Mouse (Mus musculus) kidney, embryonic 16.5 days (tissue): ENCODE results near the gene Irf4. TPM values are rescaled to one million over a fixed set of nuclear protein-coding genes. Genes with fewer than 3 reads are reported as not detected.

Experiments used
- ATAC-seq: fragments of 200-750 bp; cut with Nextera tagmentation; 2 replicates; pipeline ENCODE4 v1.8.0; 2017; ENCODE audit warnings: moderate TSS enrichment; ENCODE audit not compliant: low FRiP score, low TSS enrichment
- H3K27ac ChIP-seq: fragments of 300-500 bp; sonication (generic); 2 replicates; pipeline ENCODE4 v1.5.1; 2014; ENCODE audit warnings: low read length
- H3K27me3 ChIP-seq: fragments of 300-500 bp; sonication (generic); 2 replicates; pipeline ENCODE4 v1.6.1; 2014; ENCODE audit warnings: low read length, control low read depth, mixed read lengths; ENCODE audit not compliant: insufficient read depth
- H3K36me3 ChIP-seq: fragments of 300-500 bp; sonication (generic); 2 replicates; pipeline ENCODE4 v1.6.1; 2014; ENCODE audit warnings: low read length, control low read depth, mixed read lengths; ENCODE audit not compliant: insufficient read depth
- H3K4me1 ChIP-seq: fragments of 300-500 bp; sonication (generic); 2 replicates; pipeline ENCODE4 v1.6.1; 2014; ENCODE audit warnings: low read length, control low read depth, mixed read lengths; ENCODE audit not compliant: insufficient read depth
- H3K4me2 ChIP-seq: fragments of 300-500 bp; sonication (generic); replicated peaks from 2 replicates; pipeline ENCODE4 v1.6.1; 2014; ENCODE audit warnings: low read depth, low read length
- H3K4me3 ChIP-seq: fragments of 300-500 bp; sonication (generic); 2 replicates; pipeline ENCODE4 v1.5.1; 2014; ENCODE audit warnings: mild to moderate bottlenecking, low read length
- H3K9ac ChIP-seq: fragments of 300-500 bp; sonication (generic); replicated peaks from 2 replicates; pipeline ENCODE4 v1.6.1; 2014; ENCODE audit warnings: low read length
- H3K9me3 ChIP-seq: fragments of 300-500 bp; sonication (generic); 2 replicates; pipeline ENCODE4 v1.6.1; 2016; ENCODE audit warnings: low read length, control low read depth
- WGBS: fragments of 180-500 bp; shearing (Covaris S2); extraction: QIAGEN DNeasy Blood & Tissue Kit; methylation state at CpG from one replicate; pipeline ENCODE4 v1.1.7; 2014; 5-methylcytosine and 5-hydroxymethylcytosine counted together
- polyA plus RNA-seq: library from polyadenylated mRNA; unstranded; fragments of >200 nt; fragmentation: Nextera tagmentation; extraction: Ambion mirVana; gene quantifications from 2 replicates; pipeline ENCODE4 v1.2.1, GENCODE M21; 2015

Gene Irf4
- polyA plus RNA-seq, 1 experiment from 2014 or later, result 0.15 TPM

DNA sequence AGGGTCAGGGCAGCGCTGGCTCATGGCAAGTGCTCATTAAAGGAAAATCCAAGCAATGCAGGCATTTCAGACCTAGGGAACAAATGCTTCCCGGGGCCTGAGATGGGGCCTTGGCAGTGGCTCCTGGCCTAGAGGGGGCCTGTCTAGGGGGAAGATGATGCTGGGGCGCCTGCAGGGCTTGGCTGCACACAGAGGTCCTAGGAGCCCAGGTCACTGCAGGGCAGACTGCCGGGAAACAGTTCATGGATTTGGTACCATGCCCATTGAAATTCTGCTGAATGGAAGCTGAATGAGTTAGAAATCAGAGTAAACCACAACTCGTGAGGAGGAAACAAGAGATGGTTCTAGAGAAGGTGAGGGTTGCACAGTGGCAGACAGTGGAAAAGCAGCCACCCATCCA, 41.0 kb downstream of the Irf4 start:
- Histone ChIP-seq H3K4me3 (no peak overlapping the region), H3K36me3 (no peaks in the 10 kb centered on the region), H3K27ac (no peak overlapping the region), H3K4me2 (no peak overlapping the region), H3K9ac (no peak overlapping the region), H3K9me3 (no peaks in the 10 kb centered on the region), H3K4me1 (no peaks in the 10 kb centered on the region), H3K27me3 (no peaks in the 10 kb centered on the region)
- no peak for ATAC-seq
- 63% methylated on average over 5 of the region's 5 CpGs for WGBS

GRCm38 (mm10) chr13:30792308-30792707, 43.3 kb downstream of the Irf4 start:
- Histone ChIP-seq H3K27ac (no peak overlapping the region), H3K9ac (no peak overlapping the region), H3K27me3 (no peaks in the 10 kb centered on the region), H3K4me1 (no peaks in the 10 kb centered on the region), H3K4me2 (no peak overlapping the region), H3K36me3 (no peaks in the 10 kb centered on the region), H3K4me3 (no peak overlapping the region), H3K9me3 (no peaks in the 10 kb centered on the region)
- 79% methylated on average over 9 of the region's 9 CpGs for WGBS
- no peak for ATAC-seq

DNA sequence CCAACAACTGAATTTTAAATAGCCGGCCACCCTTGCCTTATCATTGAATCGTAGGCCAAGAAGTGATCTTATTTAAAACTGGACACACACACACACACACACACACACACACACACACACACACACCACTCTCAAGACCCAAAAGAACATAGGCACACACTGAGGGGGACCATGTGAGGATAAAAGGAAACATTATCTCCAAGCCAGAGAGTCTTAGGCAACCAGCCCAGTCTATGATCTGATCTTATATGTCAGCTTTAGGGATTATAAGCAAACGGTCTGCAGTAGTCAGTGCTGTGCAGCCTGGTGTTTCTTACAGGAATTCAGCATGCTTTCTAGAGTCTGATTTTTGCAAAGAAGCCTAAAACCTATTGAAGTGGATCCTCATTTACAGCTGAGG, 43.7 kb downstream of the Irf4 start:
- WGBS, result 79% methylated on average over 3 of the region's 3 CpGs
- H3K9me3 ChIP-seq, result no peaks in the 10 kb centered on the region
- H3K36me3 ChIP-seq, result no peaks in the 10 kb centered on the region
- H3K4me2 ChIP-seq, result no peak overlapping the region
- no peak for ATAC-seq
- H3K4me1 ChIP-seq, result no peaks in the 10 kb centered on the region
- no peak overlapping the region for H3K27ac ChIP-seq
- H3K27me3 ChIP-seq, result no peaks in the 10 kb centered on the region
- H3K9ac ChIP-seq, result no peak overlapping the region
- H3K4me3 ChIP-seq, result no peak overlapping the region

GRCm38 (mm10) chr13:30793196-30793595, 44.2 kb downstream of the Irf4 start:
- H3K9ac ChIP-seq, result no peak overlapping the region
- H3K36me3 ChIP-seq, result no peaks in the 10 kb centered on the region
- 87% methylated on average over 4 of the region's 4 CpGs for WGBS
- no peak for ATAC-seq
- no peaks in the 10 kb centered on the region for H3K27me3 ChIP-seq
- no peaks in the 10 kb centered on the region for H3K4me1 ChIP-seq
- H3K9me3 ChIP-seq, result no peaks in the 10 kb centered on the region
- no peak overlapping the region for H3K4me2 ChIP-seq
- no peak overlapping the region for H3K27ac ChIP-seq
- H3K4me3 ChIP-seq, result no peak overlapping the region

DNA sequence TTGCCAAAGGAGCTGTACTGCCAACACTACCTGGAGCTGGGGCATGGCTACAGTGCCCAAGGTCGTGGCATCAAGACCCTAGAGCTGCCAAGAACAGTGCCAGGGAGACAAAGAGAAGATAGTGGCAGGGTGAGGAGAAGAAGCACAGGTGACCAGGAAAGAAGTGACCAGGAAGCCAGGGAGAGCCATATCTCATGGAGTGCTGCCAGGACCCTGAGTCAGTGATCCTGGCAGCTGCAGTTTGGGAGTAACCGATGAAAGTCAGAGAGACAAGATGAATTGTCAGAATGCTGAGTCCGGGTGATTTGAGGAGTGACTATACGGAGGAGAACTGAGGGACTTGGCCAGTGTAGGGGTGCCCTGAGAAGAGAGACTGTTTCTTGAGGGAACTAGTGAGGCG, 44.6 kb downstream of the Irf4 start:
- no peak overlapping the region for H3K9ac ChIP-seq
- no peak overlapping the region for H3K4me3 ChIP-seq
- WGBS, result 69% methylated on average over 5 of the region's 5 CpGs
- no peak for ATAC-seq
- no peaks in the 10 kb centered on the region for H3K27me3 ChIP-seq
- no peak overlapping the region for H3K4me2 ChIP-seq
- H3K27ac ChIP-seq, result no peak overlapping the region
- no peaks in the 10 kb centered on the region for H3K4me1 ChIP-seq
- no peaks in the 10 kb centered on the region for H3K36me3 ChIP-seq
- no peaks in the 10 kb centered on the region for H3K9me3 ChIP-seq

GRCm38 (mm10) chr13:30795960-30796359, 46.9 kb downstream of the Irf4 start:
- Histone ChIP-seq H3K27me3 (no peaks in the 10 kb centered on the region), H3K4me3 (no peak overlapping the region), H3K9ac (no peak overlapping the region), H3K9me3 (no peaks in the 10 kb centered on the region), H3K27ac (no peak overlapping the region), H3K4me2 (no peak overlapping the region), H3K36me3 (no peaks in the 10 kb centered on the region), H3K4me1 (no peaks in the 10 kb centered on the region)
- ATAC-seq, result no peak
- WGBS, result 79% methylated on average over 4 of the region's 4 CpGs

DNA sequence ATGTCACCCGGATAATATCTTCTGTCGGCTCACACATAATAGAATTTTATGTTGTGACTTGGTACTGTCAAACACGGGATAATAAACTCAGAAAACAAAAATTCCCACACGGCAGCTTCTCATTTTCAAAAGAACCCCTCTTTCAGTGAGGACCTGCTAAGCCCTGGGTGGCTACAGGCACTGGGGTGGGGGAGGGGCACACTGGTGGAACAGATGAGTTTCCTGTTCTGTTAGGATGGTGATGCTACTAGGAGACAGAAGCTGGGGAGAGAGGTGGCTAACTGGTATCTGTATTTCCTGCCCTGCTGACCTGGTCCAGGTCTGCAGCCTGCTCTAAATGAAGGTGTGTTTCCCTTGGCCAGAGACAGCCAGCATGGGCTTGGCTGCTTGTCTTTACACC, 52.9 kb downstream of the Irf4 start:
- H3K9ac ChIP-seq, result no peak overlapping the region
- no peaks in the 10 kb centered on the region for H3K36me3 ChIP-seq
- no peak for ATAC-seq
- no peaks in the 10 kb centered on the region for H3K9me3 ChIP-seq
- WGBS, result 86% methylated on average over 4 of the region's 4 CpGs
- no peaks in the 10 kb centered on the region for H3K4me1 ChIP-seq
- H3K4me2 ChIP-seq, result no peak overlapping the region
- no peak overlapping the region for H3K4me3 ChIP-seq
- no peak overlapping the region for H3K27ac ChIP-seq
- no peaks in the 10 kb centered on the region for H3K27me3 ChIP-seq

- ATAC-seq, result no peak
- Histone ChIP-seq H3K9me3 (no peaks in the 10 kb centered on the region), H3K4me3 (no peak overlapping the region), H3K27ac (no peak overlapping the region), H3K36me3 (no peaks in the 10 kb centered on the region), H3K4me2 (no peak overlapping the region), H3K9ac (no peak overlapping the region), H3K27me3 (no peaks in the 10 kb centered on the region), H3K4me1 (no peaks in the 10 kb centered on the region)
- WGBS, result 93% methylated on average over 5 of the region's 5 CpGs
These were observed 53.4 kb downstream of the Irf4 start for GRCm38 (mm10) chr13:30802336-30802955.

- Histone ChIP-seq H3K4me1 (no peaks in the 10 kb centered on the region), H3K9me3 (no peaks in the 10 kb centered on the region), H3K9ac (no peak overlapping the region), H3K36me3 (no peaks in the 10 kb centered on the region), H3K4me2 (no peak overlapping the region), H3K27ac (no peak overlapping the region), H3K27me3 (no peaks in the 10 kb centered on the region), H3K4me3 (no peak overlapping the region)
- WGBS, result 84% methylated on average over 7 of the region's 7 CpGs
- ATAC-seq, result no peak
These were observed 60.2 kb downstream of the Irf4 start for GRCm38 (mm10) chr13:30809240-30809639.

DNA sequence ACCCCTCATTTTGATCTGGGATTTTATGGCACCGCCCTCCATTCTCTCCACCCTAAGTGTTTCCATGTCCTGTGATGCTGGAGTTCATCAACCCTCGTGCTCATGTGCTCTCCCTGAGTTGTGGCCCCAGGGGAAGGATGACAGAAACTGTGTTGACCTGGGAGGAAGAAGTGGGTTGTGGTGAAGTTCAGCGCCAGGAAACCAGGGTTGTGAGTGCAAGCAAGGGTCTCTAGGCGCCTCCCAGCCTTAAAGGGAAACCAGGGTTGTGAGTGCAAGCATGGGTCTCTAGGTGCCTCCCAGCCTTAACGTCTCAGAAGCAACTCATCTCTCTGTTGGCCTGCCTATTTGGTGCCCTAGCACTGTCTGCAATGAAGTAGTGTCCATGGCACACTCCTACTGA, 64.4 kb downstream of the Irf4 start:
- peaks cover 8% of the 10 kb centered on the region; the same call in 1 of the 2 replicates for H3K36me3 ChIP-seq
- 83% methylated on average over 5 of the region's 5 CpGs for WGBS
- H3K4me2 ChIP-seq, result no peak overlapping the region
- H3K9me3 ChIP-seq, result no peaks in the 10 kb centered on the region
- no peaks in the 10 kb centered on the region for H3K4me1 ChIP-seq
- H3K27me3 ChIP-seq, result no peaks in the 10 kb centered on the region
- no peak overlapping the region for H3K4me3 ChIP-seq
- no peak overlapping the region for H3K27ac ChIP-seq
- H3K9ac ChIP-seq, result no peak overlapping the region
- no peak for ATAC-seq
